Mouse (Mus musculus) ES-E14 (cell line): ENCODE data around the gene Kctd13.

Experiments
- CHD2 ChIP-seq: IDR thresholded peaks from 2 replicates; pipeline ENCODE4 v1.6.1; 2014; ENCODE audit warnings: mild to moderate bottlenecking, low read depth, low read length, inconsistent platforms
- HCFC1 ChIP-seq: IDR thresholded peaks from 2 replicates; pipeline ENCODE4 v1.6.1; 2012; ENCODE audit warnings: low read length, inconsistent platforms, borderline replicate concordance; ENCODE audit not compliant: insufficient read depth
- MAFK ChIP-seq: IDR thresholded peaks from 2 replicates; pipeline ENCODE4 v1.6.1; 2014; ENCODE audit warnings: mild to moderate bottlenecking, low read depth, low read length, inconsistent platforms; ENCODE audit not compliant: insufficient read depth
- ZNF384 ChIP-seq: IDR thresholded peaks from 2 replicates; pipeline ENCODE4 v1.6.1; 2012; ENCODE audit warnings: low read depth, low read length, inconsistent platforms

GRCm38 (mm10) chr7:126948626-126949025, 19.9 kb downstream of the Kctd13 start:
- TF ChIP-seq ZNF384: no peak
- TF ChIP-seq MAFK: no peak
- TF ChIP-seq CHD2: no peak
- no peak for TF ChIP-seq HCFC1
